Mouse (Mus musculus): ENCODE data around the gene Scp2. TPM values are rescaled to one million over a fixed set of nuclear protein-coding genes. Genes with fewer than 3 reads are reported as not detected.

Gene Scp2
- polyA plus RNA-seq, 1 experiment from 2014 or later, result 207 TPM

DNA sequence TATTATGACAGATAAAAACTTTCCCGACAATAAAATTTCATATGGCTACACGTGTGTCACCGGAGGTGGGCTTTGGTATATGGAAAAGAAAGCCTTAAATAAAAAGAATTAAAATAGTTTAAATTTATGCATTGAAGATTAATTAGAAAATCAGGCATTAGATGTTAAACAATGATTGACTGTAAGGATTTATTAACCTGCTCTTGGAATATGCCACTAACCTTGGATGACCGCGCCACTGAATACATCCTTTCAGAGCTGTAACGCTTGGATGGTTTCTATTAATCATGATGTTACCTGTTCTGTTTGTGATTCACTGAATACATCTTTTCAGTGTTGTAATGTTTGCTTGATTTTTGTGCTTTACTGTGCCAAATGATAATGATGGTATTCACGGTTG is 35.1 kb downstream of the Scp2 start:
- Histone ChIP-seq H3K27ac (replicated peaks in 1 of 2; ENCODE audit: control insufficient read depth in 1 of 2, insufficient read depth in 1 of 2, low read depth in 2 of 2, low read length in 2 of 2) (no peak overlapping the region), H3K27me3 (ENCODE audit: control insufficient read depth, insufficient read depth, low read length) (no peaks in the 10 kb centered on the region), H3K4me3 (ENCODE audit: control insufficient read depth in 1 of 2, insufficient read depth in 1 of 2, low read depth in 1 of 2, low read length in 2 of 2) (no peak overlapping the region), H3K4me1 (ENCODE audit: control insufficient read depth in 2 of 2, insufficient read depth in 2 of 2, low read length in 2 of 2) (no peaks in the 10 kb centered on the region), H3K9me3 (ENCODE audit: control insufficient read depth, low read length) (no peaks in the 10 kb centered on the region), H3K9ac (ENCODE audit: low read length) (no peak overlapping the region), H3K4me2 (ENCODE audit: low read length) (no peak overlapping the region), H3K36me3 (ENCODE audit: control insufficient read depth, insufficient read depth, low read length) (no peaks in the 10 kb centered on the region)
- WGBS, result 92% methylated on average over 7 of the region's 7 CpGs
- no peak for ATAC-seq (ENCODE audit: insufficient number of reproducible peaks, insufficient read depth, low FRiP score, low read depth)

DNA sequence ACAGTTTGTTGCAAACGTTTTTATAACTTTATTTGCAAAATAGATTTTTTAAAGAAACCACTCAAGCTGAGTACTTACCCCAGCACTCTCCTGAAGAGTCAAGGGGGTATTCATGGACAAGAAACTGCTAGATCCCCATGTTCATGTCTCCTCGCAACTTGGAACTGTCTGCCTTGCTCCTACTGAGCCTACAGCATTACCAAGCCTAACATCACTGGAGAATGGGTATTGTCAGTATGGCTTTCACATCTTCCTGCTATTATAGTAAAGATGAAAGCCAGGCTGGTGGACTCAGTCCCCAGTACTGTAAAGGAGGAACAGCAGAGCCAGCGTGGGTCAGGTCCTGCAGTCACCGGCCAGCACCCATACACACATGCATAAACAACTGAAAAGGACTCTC is 48.5 kb downstream of the Scp2 start, which contains the start of gene Podn:
Podn (minus strand) TSS at position 101 of the 400 bp plus-strand sequence.
- Histone ChIP-seq H3K9ac (ENCODE audit: low read length) (no peak within 1 kb of the TSS), H3K4me2 (ENCODE audit: low read length) (no peak within 1 kb of the TSS)
- no peak for ATAC-seq (ENCODE audit: insufficient number of reproducible peaks, insufficient read depth, low FRiP score, low read depth)

DNA sequence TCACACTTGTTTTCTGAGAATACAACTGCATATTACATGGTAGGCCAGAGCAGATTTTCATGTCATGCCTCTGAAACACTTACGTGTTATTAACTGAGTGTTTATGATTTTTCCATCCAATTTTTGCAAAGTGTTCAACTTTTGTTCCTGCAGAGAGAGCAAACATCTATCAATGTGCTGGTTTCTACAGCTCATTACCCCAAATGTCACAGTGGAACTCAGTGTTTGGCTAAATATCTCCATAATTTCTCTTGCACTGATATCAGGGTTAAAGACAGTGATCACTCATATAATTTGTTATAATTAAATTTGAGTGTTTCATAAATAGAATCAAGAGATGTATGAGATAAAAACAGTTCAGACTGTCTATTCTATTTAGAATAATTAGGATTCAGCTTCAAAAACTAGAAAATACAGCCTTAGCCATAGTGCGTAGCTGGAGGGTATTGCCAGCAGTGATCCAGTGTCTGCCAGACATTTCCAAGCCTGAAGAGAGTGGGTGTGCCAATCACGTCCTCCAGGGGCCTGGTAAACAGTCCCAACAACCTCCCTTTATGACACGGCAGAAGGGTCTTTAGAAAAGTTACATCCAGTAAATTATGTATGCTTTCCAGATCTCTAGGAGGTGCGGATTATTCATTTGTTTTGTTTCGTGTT is 51.9 kb downstream of the Scp2 start:
- H3K36me3 ChIP-seq (ENCODE audit: control insufficient read depth, insufficient read depth, low read length), result 0 out of 2 replicates have a peak, but pooled peaks cover 3% of the 10 kb centered on the region
- no peaks in the 10 kb centered on the region for H3K27me3 ChIP-seq (ENCODE audit: control insufficient read depth, insufficient read depth, low read length)
- ATAC-seq (ENCODE audit: insufficient number of reproducible peaks, insufficient read depth, low FRiP score, low read depth), result no peak
- no peak overlapping the region for H3K27ac ChIP-seq (replicated peaks in 1 of 2; ENCODE audit: control insufficient read depth in 1 of 2, insufficient read depth in 1 of 2, low read depth in 2 of 2, low read length in 2 of 2)
- H3K4me1 ChIP-seq (ENCODE audit: control insufficient read depth in 2 of 2, insufficient read depth in 2 of 2, low read length in 2 of 2), result no peaks in the 10 kb centered on the region
- no peak overlapping the region for H3K4me3 ChIP-seq (ENCODE audit: control insufficient read depth in 1 of 2, insufficient read depth in 1 of 2, low read depth in 1 of 2, low read length in 2 of 2)
- WGBS, result 82% methylated on average over 6 of the region's 6 CpGs
- H3K9ac ChIP-seq (ENCODE audit: low read length), result no peak overlapping the region
- H3K9me3 ChIP-seq (ENCODE audit: control insufficient read depth, low read length), result no peaks in the 10 kb centered on the region
- H3K4me2 ChIP-seq (ENCODE audit: low read length), result no peak overlapping the region

More for the DNA sequence above, 48.5 kb downstream of the Scp2 start, which contains the start of gene Podn:
- no peak within 1 kb of the TSS for H3K4me3 ChIP-seq (ENCODE audit: control insufficient read depth in 1 of 2, insufficient read depth in 1 of 2, low read depth in 1 of 2, low read length in 2 of 2)
- no peaks in the 10 kb centered on the region for H3K27me3 ChIP-seq (ENCODE audit: control insufficient read depth, insufficient read depth, low read length)
- H3K36me3 ChIP-seq (ENCODE audit: control insufficient read depth, insufficient read depth, low read length), result no peaks in the 10 kb centered on the region
- H3K9me3 ChIP-seq (ENCODE audit: control insufficient read depth, low read length), result no peaks in the 10 kb centered on the region
- WGBS, result 77% methylated on average over 4 of the region's 4 CpGs
- H3K27ac ChIP-seq (replicated peaks in 1 of 2; ENCODE audit: control insufficient read depth in 1 of 2, insufficient read depth in 1 of 2, low read depth in 2 of 2, low read length in 2 of 2), result no peak within 1 kb of the TSS
- H3K4me1 ChIP-seq (ENCODE audit: control insufficient read depth in 2 of 2, insufficient read depth in 2 of 2, low read length in 2 of 2), result no peaks in the 10 kb centered on the region

DNA sequence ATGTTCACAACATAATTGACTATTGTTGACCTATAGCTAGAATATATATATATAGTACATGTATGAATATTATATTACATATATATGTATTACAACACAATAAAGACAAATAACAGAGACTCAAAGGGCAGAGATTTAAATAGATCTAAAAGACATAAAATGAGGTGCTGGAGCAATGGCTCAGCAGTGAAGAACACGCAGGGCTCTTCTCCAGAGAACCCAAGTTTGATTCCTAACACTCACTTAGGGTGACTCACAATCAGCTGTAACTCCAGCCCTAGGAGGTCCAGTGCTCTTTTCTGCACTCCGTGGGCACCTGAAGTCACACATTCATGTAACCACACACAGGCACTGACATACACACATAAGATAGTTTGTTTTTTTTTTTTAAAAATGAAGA is 60.8 kb downstream of the Scp2 start:
- no peak overlapping the region for H3K4me2 ChIP-seq (ENCODE audit: low read length)
- no peaks in the 10 kb centered on the region for H3K27me3 ChIP-seq (ENCODE audit: control insufficient read depth, insufficient read depth, low read length)
- H3K4me1 ChIP-seq (ENCODE audit: control insufficient read depth in 2 of 2, insufficient read depth in 2 of 2, low read length in 2 of 2), result no peaks in the 10 kb centered on the region
- peaks cover 5% of the 10 kb centered on the region; the same call in 1 of the 2 replicates for H3K36me3 ChIP-seq (ENCODE audit: control insufficient read depth, insufficient read depth, low read length)
- no peak overlapping the region for H3K27ac ChIP-seq (replicated peaks in 1 of 2; ENCODE audit: control insufficient read depth in 1 of 2, insufficient read depth in 1 of 2, low read depth in 2 of 2, low read length in 2 of 2)
- no peak overlapping the region for H3K4me3 ChIP-seq (ENCODE audit: control insufficient read depth in 1 of 2, insufficient read depth in 1 of 2, low read depth in 1 of 2, low read length in 2 of 2)
- no peaks in the 10 kb centered on the region for H3K9me3 ChIP-seq (ENCODE audit: control insufficient read depth, low read length)
- ATAC-seq (ENCODE audit: insufficient number of reproducible peaks, insufficient read depth, low FRiP score, low read depth), result no peak
- no peak overlapping the region for H3K9ac ChIP-seq (ENCODE audit: low read length)
- 94% methylated on average over 2 of the region's 2 CpGs for WGBS

DNA sequence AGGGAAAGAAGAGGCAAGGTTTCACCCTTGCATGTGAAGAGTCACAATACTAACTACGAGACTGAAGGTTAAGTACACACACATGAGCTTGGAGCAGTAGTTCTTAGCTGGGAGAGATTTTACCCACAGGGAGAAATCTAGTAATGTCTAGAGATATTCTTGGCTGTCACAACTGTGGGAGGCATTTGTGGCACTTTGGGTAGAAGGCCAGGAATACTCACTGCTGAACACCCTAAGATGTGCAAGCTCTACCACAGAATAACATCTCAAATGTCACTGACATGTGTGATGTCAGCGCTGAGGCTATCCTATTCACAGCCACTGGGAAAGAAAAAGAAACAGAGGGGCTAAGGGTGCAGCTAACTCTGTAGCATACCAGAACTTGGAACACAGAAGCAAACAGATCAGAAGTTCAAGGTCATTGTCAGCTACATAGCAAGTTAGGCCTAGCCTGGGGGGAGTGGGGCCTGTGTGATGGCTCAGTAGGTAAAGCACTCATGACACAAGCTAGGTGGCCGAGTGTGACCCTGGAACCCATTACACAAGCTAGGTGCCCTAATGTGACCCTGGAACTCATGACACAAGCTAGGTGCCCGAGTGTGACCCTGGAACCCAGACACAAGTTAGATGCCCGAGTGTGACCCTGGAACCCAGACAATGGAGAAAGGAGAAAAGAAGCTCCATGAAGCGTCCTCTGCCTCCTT is 61.6 kb downstream of the Scp2 start:
- peaks cover 5% of the 10 kb centered on the region; the same call in 1 of the 2 replicates for H3K36me3 ChIP-seq (ENCODE audit: control insufficient read depth, insufficient read depth, low read length)
- no peak overlapping the region for H3K4me3 ChIP-seq (ENCODE audit: control insufficient read depth in 1 of 2, insufficient read depth in 1 of 2, low read depth in 1 of 2, low read length in 2 of 2)
- H3K9me3 ChIP-seq (ENCODE audit: control insufficient read depth, low read length), result no peaks in the 10 kb centered on the region
- 80% methylated on average over 6 of the region's 6 CpGs for WGBS
- H3K27me3 ChIP-seq (ENCODE audit: control insufficient read depth, insufficient read depth, low read length), result no peaks in the 10 kb centered on the region
- 0 out of 4 replicates have a peak overlapping the region, but pooled peaks of 1 of the 2 experiments have one; percentile 19 for H3K27ac ChIP-seq (replicated peaks in 1 of 2; ENCODE audit: control insufficient read depth in 1 of 2, insufficient read depth in 1 of 2, low read depth in 2 of 2, low read length in 2 of 2)
- no peaks in the 10 kb centered on the region for H3K4me1 ChIP-seq (ENCODE audit: control insufficient read depth in 2 of 2, insufficient read depth in 2 of 2, low read length in 2 of 2)
- no peak for ATAC-seq (ENCODE audit: insufficient number of reproducible peaks, insufficient read depth, low FRiP score, low read depth)
- no peak overlapping the region for H3K4me2 ChIP-seq (ENCODE audit: low read length)
- H3K9ac ChIP-seq (ENCODE audit: low read length), result no peak overlapping the region

DNA sequence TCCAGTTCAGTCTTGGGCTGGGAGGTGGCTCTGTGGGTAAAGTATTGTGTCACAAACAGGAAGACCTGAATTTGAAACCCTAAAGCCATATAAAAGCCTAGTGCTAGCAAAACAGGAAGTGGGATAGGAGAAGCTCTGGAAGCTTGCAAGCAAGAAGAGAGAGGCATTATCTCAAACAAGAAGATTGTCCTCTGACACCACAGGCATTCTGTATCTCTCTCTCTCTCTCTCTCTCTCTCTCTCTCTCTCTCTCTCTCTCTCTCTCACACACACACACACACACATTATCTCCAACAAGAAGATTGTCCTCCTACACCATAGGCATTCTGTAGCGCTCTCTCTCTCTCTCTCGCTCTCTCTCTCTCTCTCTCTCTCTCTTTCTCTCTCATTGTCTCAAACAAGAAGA is 62.4 kb downstream of the Scp2 start:
- Histone ChIP-seq H3K36me3 (ENCODE audit: control insufficient read depth, insufficient read depth, low read length) (peaks cover 5% of the 10 kb centered on the region; the same call in 1 of the 2 replicates), H3K9ac (ENCODE audit: low read length) (no peak overlapping the region), H3K4me1 (ENCODE audit: control insufficient read depth in 2 of 2, insufficient read depth in 2 of 2, low read length in 2 of 2) (no peaks in the 10 kb centered on the region), H3K27me3 (ENCODE audit: control insufficient read depth, insufficient read depth, low read length) (no peaks in the 10 kb centered on the region), H3K4me2 (ENCODE audit: low read length) (no peak overlapping the region), H3K9me3 (ENCODE audit: control insufficient read depth, low read length) (no peaks in the 10 kb centered on the region), H3K4me3 (ENCODE audit: control insufficient read depth in 1 of 2, insufficient read depth in 1 of 2, low read depth in 1 of 2, low read length in 2 of 2) (no peak overlapping the region), H3K27ac (replicated peaks in 1 of 2; ENCODE audit: control insufficient read depth in 1 of 2, insufficient read depth in 1 of 2, low read depth in 2 of 2, low read length in 2 of 2) (no peak overlapping the region)
- no peak for ATAC-seq (ENCODE audit: insufficient number of reproducible peaks, insufficient read depth, low FRiP score, low read depth)
- 74% methylated on average over 2 of the region's 2 CpGs for WGBS

DNA sequence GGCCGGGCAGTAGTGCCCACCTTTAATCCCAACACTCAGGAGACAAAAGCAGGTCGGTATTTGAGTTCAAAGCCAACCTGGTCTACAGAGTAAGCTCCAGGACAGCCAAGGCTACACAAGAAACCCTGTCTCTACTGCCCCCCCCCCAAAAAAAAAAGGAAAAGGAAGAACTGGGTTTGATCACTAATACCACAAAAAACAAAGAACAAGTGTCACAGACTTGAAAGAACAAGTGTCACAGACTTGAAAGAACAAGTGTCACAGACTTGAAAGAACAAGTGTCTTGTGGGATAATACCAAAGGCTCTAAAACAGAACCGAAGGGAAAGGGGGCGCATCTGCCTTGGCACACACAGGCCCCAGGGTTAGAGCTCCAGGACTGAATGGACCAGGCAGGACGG is 63.9 kb downstream of the Scp2 start:
- Histone ChIP-seq H3K4me2 (ENCODE audit: low read length) (no peak overlapping the region), H3K4me3 (ENCODE audit: control insufficient read depth in 1 of 2, insufficient read depth in 1 of 2, low read depth in 1 of 2, low read length in 2 of 2) (no peak overlapping the region), H3K27ac (replicated peaks in 1 of 2; ENCODE audit: control insufficient read depth in 1 of 2, insufficient read depth in 1 of 2, low read depth in 2 of 2, low read length in 2 of 2) (no peak overlapping the region), H3K27me3 (ENCODE audit: control insufficient read depth, insufficient read depth, low read length) (no peaks in the 10 kb centered on the region), H3K36me3 (ENCODE audit: control insufficient read depth, insufficient read depth, low read length) (peaks cover 5% of the 10 kb centered on the region; the same call in 1 of the 2 replicates), H3K9me3 (ENCODE audit: control insufficient read depth, low read length) (no peaks in the 10 kb centered on the region), H3K9ac (ENCODE audit: low read length) (no peak overlapping the region), H3K4me1 (ENCODE audit: control insufficient read depth in 2 of 2, insufficient read depth in 2 of 2, low read length in 2 of 2) (no peaks in the 10 kb centered on the region)
- 81% methylated on average over 5 of the region's 5 CpGs for WGBS
- no peak for ATAC-seq (ENCODE audit: insufficient number of reproducible peaks, insufficient read depth, low FRiP score, low read depth)

Data from heart, embryonic 14.5 days (tissue).